Mouse (Mus musculus): Measurements from ENCODE around the gene Fgfr2. TPM values are rescaled to one million over a fixed set of nuclear protein-coding genes. Genes with fewer than 3 reads are reported as not detected.

Gene Fgfr2
- polyA plus RNA-seq, 1 experiment from 2014 or later, result 110 TPM

DNA sequence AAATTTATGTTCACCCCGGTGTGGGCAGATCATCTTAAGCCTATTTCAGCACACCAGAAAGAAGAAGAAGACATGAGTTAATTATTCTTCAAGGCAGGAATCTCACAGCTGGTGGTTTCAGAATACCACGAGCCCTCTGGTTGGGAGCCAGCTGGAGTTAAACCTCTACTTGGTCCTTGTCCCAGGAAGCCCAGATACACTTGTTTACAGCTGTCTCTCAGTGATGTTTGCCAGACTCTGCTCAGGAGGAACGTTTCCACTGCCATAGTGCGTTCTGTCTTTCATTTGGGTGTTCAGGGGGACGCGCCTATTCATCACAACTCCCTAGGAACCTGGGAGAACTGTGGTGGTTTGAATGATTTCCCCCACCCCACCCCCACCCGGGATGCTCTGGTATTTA is 2163.3 kb downstream of the Fgfr2 start:
- Histone ChIP-seq H3K4me3 (ENCODE audit: low read depth, low read length) (no peak overlapping the region), H3K9me3 (ENCODE audit: low read length) (no peaks in the 10 kb centered on the region), H3K27me3 (replicated peaks; ENCODE audit: insufficient read depth, low read length) (no peaks in the 10 kb centered on the region), H3K4me2 (replicated peaks; ENCODE audit: low read depth, low read length) (no peak overlapping the region), H3K9ac (replicated peaks; ENCODE audit: low read depth) (no peak overlapping the region), H3K4me1 (ENCODE audit: insufficient read depth, low read depth, low read length) (peaks cover 7% of the 10 kb centered on the region; the same call in 1 of the 2 replicates), H3K27ac (ENCODE audit: low read length) (no peak overlapping the region), H3K36me3 (ENCODE audit: insufficient read depth, low read length) (no peaks in the 10 kb centered on the region)
- TF ChIP-seq CTCF (IDR thresholded peaks at IDR 0.05), result no peak
- no peak for TF ChIP-seq EP300 (IDR thresholded peaks at IDR 0.05)
- ATAC-seq (peak; percentile 62), DNase-seq (ENCODE audit: low spot score) (peak; percentile 70)
- 34% methylated on average over 7 of the region's 7 CpGs for WGBS

- H3K4me2 ChIP-seq (replicated peaks; ENCODE audit: low read depth, low read length), result no peak overlapping the region
- no peak for TF ChIP-seq EP300 (IDR thresholded peaks at IDR 0.05)
- TF ChIP-seq CTCF (IDR thresholded peaks at IDR 0.05), result no peak
- no peak overlapping the region for H3K27ac ChIP-seq (ENCODE audit: low read length)
- H3K9me3 ChIP-seq (ENCODE audit: low read length), result no peaks in the 10 kb centered on the region
- no peak overlapping the region for H3K9ac ChIP-seq (replicated peaks; ENCODE audit: low read depth)
- no peaks in the 10 kb centered on the region for H3K36me3 ChIP-seq (ENCODE audit: insufficient read depth, low read length)
- peaks cover 3% of the 10 kb centered on the region; the same call in 1 of the 2 replicates for H3K4me1 ChIP-seq (ENCODE audit: insufficient read depth, low read depth, low read length)
- H3K4me3 ChIP-seq (ENCODE audit: low read depth, low read length), result no peak overlapping the region
- 68% methylated on average over 7 of the region's 7 CpGs for WGBS
- no peak for ATAC-seq
- H3K27me3 ChIP-seq (replicated peaks; ENCODE audit: insufficient read depth, low read length), result no peaks in the 10 kb centered on the region
- DNase-seq (ENCODE audit: low spot score), result no peak
These were observed 2164.6 kb downstream of the Fgfr2 start for GRCm38 (mm10) chr7:130958551-130958950.

- H3K27me3 ChIP-seq (replicated peaks; ENCODE audit: insufficient read depth, low read length), result no peaks in the 10 kb centered on the region
- TF ChIP-seq EP300 (IDR thresholded peaks at IDR 0.05) (no peak), CTCF (IDR thresholded peaks at IDR 0.05) (no peak)
- 81% methylated on average over 10 of the region's 10 CpGs for WGBS
- no peaks in the 10 kb centered on the region for H3K9me3 ChIP-seq (ENCODE audit: low read length)
- DNase-seq (ENCODE audit: low spot score) (no peak), ATAC-seq (no peak)
- no peak overlapping the region for H3K4me2 ChIP-seq (replicated peaks; ENCODE audit: low read depth, low read length)
- H3K4me1 ChIP-seq (ENCODE audit: insufficient read depth, low read depth, low read length), result no peaks in the 10 kb centered on the region
- H3K36me3 ChIP-seq (ENCODE audit: insufficient read depth, low read length), result no peaks in the 10 kb centered on the region
- no peak overlapping the region for H3K4me3 ChIP-seq (ENCODE audit: low read depth, low read length)
- no peak overlapping the region for H3K27ac ChIP-seq (ENCODE audit: low read length)
- no peak overlapping the region for H3K9ac ChIP-seq (replicated peaks; ENCODE audit: low read depth)
These were observed 2169.0 kb downstream of the Fgfr2 start for GRCm38 (mm10) chr7:130954177-130954601.

DNA sequence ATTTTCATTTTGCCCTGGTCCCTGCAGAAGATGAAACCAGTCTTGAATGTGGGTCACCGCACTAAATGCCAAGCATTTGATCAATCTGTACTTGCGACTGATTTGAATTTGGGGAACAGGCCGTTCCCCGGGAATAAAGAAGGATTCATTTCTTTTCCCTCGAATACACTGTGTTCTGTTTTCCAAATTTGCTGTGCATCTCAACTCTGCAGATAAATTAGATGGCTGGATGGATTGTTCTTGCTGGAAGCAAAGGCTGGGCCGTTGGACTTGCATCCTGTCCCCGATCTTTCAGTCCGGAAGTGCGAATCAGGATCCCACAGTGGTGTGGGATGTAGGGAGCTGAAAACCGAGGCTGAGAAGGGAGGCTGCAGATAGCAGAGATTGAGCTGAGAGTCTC is 2169.8 kb downstream of the Fgfr2 start:
- ATAC-seq (no peak), DNase-seq (ENCODE audit: low spot score) (no peak)
- no peak overlapping the region for H3K9ac ChIP-seq (replicated peaks; ENCODE audit: low read depth)
- no peaks in the 10 kb centered on the region for H3K9me3 ChIP-seq (ENCODE audit: low read length)
- no peaks in the 10 kb centered on the region for H3K27me3 ChIP-seq (replicated peaks; ENCODE audit: insufficient read depth, low read length)
- no peak overlapping the region for H3K27ac ChIP-seq (ENCODE audit: low read length)
- WGBS, result 87% methylated on average over 10 of the region's 10 CpGs
- H3K36me3 ChIP-seq (ENCODE audit: insufficient read depth, low read length), result no peaks in the 10 kb centered on the region
- H3K4me1 ChIP-seq (ENCODE audit: insufficient read depth, low read depth, low read length), result no peaks in the 10 kb centered on the region
- H3K4me2 ChIP-seq (replicated peaks; ENCODE audit: low read depth, low read length), result no peak overlapping the region
- TF ChIP-seq EP300 (IDR thresholded peaks at IDR 0.05) (no peak), CTCF (IDR thresholded peaks at IDR 0.05) (no peak)
- no peak overlapping the region for H3K4me3 ChIP-seq (ENCODE audit: low read depth, low read length)

DNA sequence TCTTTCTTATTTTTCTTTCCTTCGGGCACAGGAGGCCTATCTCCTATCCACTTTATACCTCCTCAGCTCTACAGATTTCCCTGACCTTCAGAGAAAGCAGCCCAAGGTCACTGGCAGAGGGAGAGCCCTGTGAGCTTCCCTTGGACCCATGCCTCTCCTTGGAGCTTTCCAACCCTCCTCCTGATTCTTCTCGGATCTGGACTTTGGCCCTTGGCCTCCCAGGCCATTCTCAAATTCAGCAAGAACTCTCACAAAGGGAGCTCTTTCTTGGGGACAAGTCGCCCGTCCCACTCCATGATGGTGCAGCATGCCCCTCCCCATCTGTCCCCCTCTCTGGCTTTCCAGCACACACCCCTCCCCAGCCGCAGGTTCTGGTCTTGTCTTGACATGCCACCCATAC is 2172.1 kb downstream of the Fgfr2 start:
- DNase-seq (ENCODE audit: low spot score), result no peak
- Histone ChIP-seq H3K9me3 (ENCODE audit: low read length) (no peaks in the 10 kb centered on the region), H3K4me1 (ENCODE audit: insufficient read depth, low read depth, low read length) (no peaks in the 10 kb centered on the region), H3K4me2 (replicated peaks; ENCODE audit: low read depth, low read length) (no peak overlapping the region), H3K36me3 (ENCODE audit: insufficient read depth, low read length) (no peaks in the 10 kb centered on the region), H3K27ac (ENCODE audit: low read length) (no peak overlapping the region), H3K4me3 (ENCODE audit: low read depth, low read length) (no peak overlapping the region), H3K9ac (replicated peaks; ENCODE audit: low read depth) (no peak overlapping the region), H3K27me3 (replicated peaks; ENCODE audit: insufficient read depth, low read length) (no peaks in the 10 kb centered on the region)
- ATAC-seq, result no peak
- no peak for TF ChIP-seq EP300 (IDR thresholded peaks at IDR 0.05)
- TF ChIP-seq CTCF (IDR thresholded peaks at IDR 0.05), result no peak
- WGBS, result 87% methylated on average over 5 of the region's 5 CpGs

DNA sequence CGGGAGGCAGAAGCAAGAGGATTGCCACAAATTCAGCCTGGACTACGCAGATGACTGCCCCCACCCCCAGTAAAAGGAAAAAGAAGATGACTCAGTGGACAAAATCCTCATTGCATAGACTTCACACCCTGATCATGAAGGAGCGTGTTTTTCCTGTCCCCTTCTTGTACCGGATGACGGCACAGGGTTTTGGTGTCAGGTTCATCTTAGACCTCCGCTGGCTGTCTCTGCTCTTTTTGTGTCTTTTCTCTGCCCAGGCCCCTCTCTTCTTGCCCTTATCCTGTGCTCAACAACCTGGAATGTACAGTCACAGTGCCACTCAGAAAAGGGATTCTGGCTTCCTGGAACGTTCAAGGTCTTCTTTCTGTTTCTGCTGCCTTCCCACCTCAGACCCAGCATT is 2172.7 kb downstream of the Fgfr2 start:
- H3K4me3 ChIP-seq (ENCODE audit: low read depth, low read length), result no peak overlapping the region
- DNase-seq (ENCODE audit: low spot score), result no peak
- no peak overlapping the region for H3K9ac ChIP-seq (replicated peaks; ENCODE audit: low read depth)
- no peaks in the 10 kb centered on the region for H3K4me1 ChIP-seq (ENCODE audit: insufficient read depth, low read depth, low read length)
- no peak overlapping the region for H3K27ac ChIP-seq (ENCODE audit: low read length)
- H3K9me3 ChIP-seq (ENCODE audit: low read length), result no peaks in the 10 kb centered on the region
- H3K27me3 ChIP-seq (replicated peaks; ENCODE audit: insufficient read depth, low read length), result no peaks in the 10 kb centered on the region
- no peak overlapping the region for H3K4me2 ChIP-seq (replicated peaks; ENCODE audit: low read depth, low read length)
- TF ChIP-seq EP300 (IDR thresholded peaks at IDR 0.05) (no peak), CTCF (IDR thresholded peaks at IDR 0.05) (no peak)
- no peak for ATAC-seq
- WGBS, result 89% methylated on average over 7 of the region's 7 CpGs
- H3K36me3 ChIP-seq (ENCODE audit: insufficient read depth, low read length), result no peaks in the 10 kb centered on the region

DNA sequence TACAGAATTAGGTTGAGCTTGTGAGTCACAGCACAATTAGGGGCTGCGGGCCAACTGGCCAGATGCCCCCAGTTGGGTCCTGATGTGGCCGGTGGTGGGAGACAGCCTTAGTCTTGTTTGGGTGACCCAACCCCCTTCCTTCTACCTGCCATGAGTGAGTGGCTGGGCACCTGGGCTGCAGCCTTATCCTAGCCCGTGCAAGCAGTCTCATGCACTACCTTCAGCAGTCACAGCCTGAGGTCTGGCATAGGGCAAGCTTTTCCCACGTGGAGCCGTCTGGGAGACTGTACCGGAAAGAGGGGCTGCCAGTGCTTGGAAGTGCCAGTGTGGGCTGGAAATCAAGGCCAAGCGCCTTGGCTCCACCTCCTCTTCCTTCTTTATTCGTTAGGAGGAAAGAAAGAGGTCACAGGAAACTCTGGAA is 2173.8 kb downstream of the Fgfr2 start:
- DNase-seq (ENCODE audit: low spot score) (peak; percentile 62), ATAC-seq (peak; percentile 64)
- H3K27ac ChIP-seq (ENCODE audit: low read length), result no peak overlapping the region
- no peak overlapping the region for H3K4me2 ChIP-seq (replicated peaks; ENCODE audit: low read depth, low read length)
- H3K9me3 ChIP-seq (ENCODE audit: low read length), result no peaks in the 10 kb centered on the region
- no peak overlapping the region for H3K4me3 ChIP-seq (ENCODE audit: low read depth, low read length)
- no peak for TF ChIP-seq CTCF (IDR thresholded peaks at IDR 0.05)
- TF ChIP-seq EP300 (IDR thresholded peaks at IDR 0.05), result no peak
- no peak overlapping the region for H3K9ac ChIP-seq (replicated peaks; ENCODE audit: low read depth)
- no peaks in the 10 kb centered on the region for H3K4me1 ChIP-seq (ENCODE audit: insufficient read depth, low read depth, low read length)
- no peaks in the 10 kb centered on the region for H3K36me3 ChIP-seq (ENCODE audit: insufficient read depth, low read length)
- no peaks in the 10 kb centered on the region for H3K27me3 ChIP-seq (replicated peaks; ENCODE audit: insufficient read depth, low read length)
- 19% methylated on average over 8 of the region's 8 CpGs for whole genome bisulfite sequencing
